Mouse (Mus musculus) C2C12 (cell line): ENCODE measurements around the gene Neurl4. TPM values are rescaled to one million over a fixed set of nuclear protein-coding genes. Genes with fewer than 3 reads are reported as not detected.

Experiments
- H3K27me3 ChIP-seq: one replicate; pipeline ENCODE4 v1.6.1; 2011; ENCODE audit not compliant: control insufficient read depth, insufficient read depth, insufficient read length
- H3K36me3 ChIP-seq: one replicate; pipeline ENCODE4 v1.6.1; 2011; ENCODE audit not compliant: control insufficient read depth, insufficient read depth
- H3K4me3 ChIP-seq: one replicate; pipeline ENCODE4 v1.5.1; 2011; ENCODE audit warnings: mild to moderate bottlenecking, control low read depth; ENCODE audit not compliant: poor library complexity, insufficient read depth, severe bottlenecking
- H3K79me2 ChIP-seq: one replicate; pipeline ENCODE4 v1.6.1; 2011; ENCODE audit not compliant: control insufficient read depth, insufficient read depth
- H3K79me3 ChIP-seq: one replicate; pipeline ENCODE4 v1.6.1; 2011; ENCODE audit warnings: low read depth, control low read depth
- H3ac ChIP-seq: one replicate; pipeline ENCODE3; 2011; ENCODE audit warnings: low read depth; ENCODE audit not compliant: control insufficient read depth, insufficient read length
- CEBPB ChIP-seq: IDR thresholded peaks from one replicate; pipeline ENCODE4 v1.6.1; 2011; ENCODE audit warnings: low read depth, mild to moderate bottlenecking, control low read depth, moderate library complexity
- CTCF ChIP-seq: IDR thresholded peaks from one replicate; pipeline ENCODE4 v1.5.1; 2011; ENCODE audit not compliant: control insufficient read depth, insufficient read depth, insufficient read length
- FOSL1 ChIP-seq: IDR thresholded peaks from one replicate; pipeline ENCODE4 v1.8.0; 2011; ENCODE audit warnings: mild to moderate bottlenecking, low read length; ENCODE audit not compliant: poor library complexity, insufficient read depth, severe bottlenecking
- MAX ChIP-seq: IDR thresholded peaks from one replicate; pipeline ENCODE4 v1.6.1; 2011; ENCODE audit warnings: mild to moderate bottlenecking, control low read depth
- MYOD1 ChIP-seq: IDR thresholded peaks from one replicate; pipeline ENCODE4 v1.6.1; 2011; ENCODE audit warnings: low read depth; ENCODE audit not compliant: control insufficient read depth, insufficient read length
- MYOG ChIP-seq: IDR thresholded peaks from one replicate; pipeline ENCODE4 v1.6.1; 2011; ENCODE audit not compliant: control insufficient read depth, insufficient read length; ENCODE audit errors: extremely low read depth
- USF1 ChIP-seq: IDR thresholded peaks from one replicate; pipeline ENCODE4 v1.6.1; 2011; ENCODE audit warnings: low read depth, mild to moderate bottlenecking, control low read depth, moderate library complexity
- polyA plus RNA-seq: library from polyadenylated mRNA; unstranded; fragments of >200 nt; fragmentation: generic; extraction: Trizol; gene quantifications from one replicate; pipeline ENCODE4 v1.2.1, GENCODE M21; 2012; ENCODE audit warnings: missing spikeins

The Neurl4 gene
- polyA plus RNA-seq, 1 experiment = 38.4 TPM

DNA sequence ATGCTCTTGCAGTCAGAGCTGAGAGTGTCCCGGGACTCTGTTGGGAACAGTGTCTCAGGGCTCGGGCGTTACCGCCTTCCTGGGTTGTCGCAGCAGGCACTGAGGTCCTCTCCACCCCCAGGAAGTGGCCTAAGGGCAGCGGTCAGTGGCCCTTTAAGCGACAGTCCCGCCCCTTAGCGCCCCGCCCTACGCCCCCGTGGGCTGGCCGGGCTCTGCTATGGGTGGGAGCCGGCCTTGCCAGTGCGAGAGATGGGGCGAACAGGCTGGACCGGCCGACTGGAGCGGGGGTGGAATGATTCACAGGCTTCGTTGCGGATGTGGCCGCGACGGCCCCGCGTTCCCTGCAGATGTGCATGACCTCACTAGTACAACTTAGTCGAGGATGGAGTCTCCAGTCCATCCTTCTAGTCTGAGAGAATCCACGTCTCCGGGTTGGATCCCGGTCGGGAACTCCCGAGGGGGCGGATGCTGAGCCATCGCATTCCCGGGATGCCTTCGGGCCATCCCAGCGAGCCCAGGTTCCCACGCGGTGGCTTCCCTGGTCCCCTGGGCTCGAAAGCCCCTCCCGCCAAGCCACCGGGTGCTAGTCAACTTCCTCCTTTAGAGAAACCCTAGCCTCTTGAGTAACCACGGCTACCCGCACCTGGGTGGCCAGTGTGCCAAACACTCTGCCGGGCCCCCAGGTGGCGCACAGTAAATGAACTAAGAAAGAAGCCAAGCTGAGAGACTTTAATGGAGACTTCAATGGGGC is 19.8 kb upstream of the Neurl4 start, which contains the start of gene Kctd11:
Kctd11 (minus strand) TSS at position 554 of the 751 bp plus-strand sequence.
- Histone ChIP-seq H3ac (peak within 1 kb of the TSS; percentile 80), H3K79me2 (peaks cover 36% of the 10 kb centered on the region), H3K4me3 (peak within 1 kb of the TSS; percentile 68), H3K27me3 (no peaks in the 10 kb centered on the region), H3K79me3 (peaks cover 28% of the 10 kb centered on the region), H3K36me3 (no peaks in the 10 kb centered on the region)
- TF ChIP-seq MAX (peak; percentile 59), FOSL1 (no peak), CTCF (no peak)

DNA sequence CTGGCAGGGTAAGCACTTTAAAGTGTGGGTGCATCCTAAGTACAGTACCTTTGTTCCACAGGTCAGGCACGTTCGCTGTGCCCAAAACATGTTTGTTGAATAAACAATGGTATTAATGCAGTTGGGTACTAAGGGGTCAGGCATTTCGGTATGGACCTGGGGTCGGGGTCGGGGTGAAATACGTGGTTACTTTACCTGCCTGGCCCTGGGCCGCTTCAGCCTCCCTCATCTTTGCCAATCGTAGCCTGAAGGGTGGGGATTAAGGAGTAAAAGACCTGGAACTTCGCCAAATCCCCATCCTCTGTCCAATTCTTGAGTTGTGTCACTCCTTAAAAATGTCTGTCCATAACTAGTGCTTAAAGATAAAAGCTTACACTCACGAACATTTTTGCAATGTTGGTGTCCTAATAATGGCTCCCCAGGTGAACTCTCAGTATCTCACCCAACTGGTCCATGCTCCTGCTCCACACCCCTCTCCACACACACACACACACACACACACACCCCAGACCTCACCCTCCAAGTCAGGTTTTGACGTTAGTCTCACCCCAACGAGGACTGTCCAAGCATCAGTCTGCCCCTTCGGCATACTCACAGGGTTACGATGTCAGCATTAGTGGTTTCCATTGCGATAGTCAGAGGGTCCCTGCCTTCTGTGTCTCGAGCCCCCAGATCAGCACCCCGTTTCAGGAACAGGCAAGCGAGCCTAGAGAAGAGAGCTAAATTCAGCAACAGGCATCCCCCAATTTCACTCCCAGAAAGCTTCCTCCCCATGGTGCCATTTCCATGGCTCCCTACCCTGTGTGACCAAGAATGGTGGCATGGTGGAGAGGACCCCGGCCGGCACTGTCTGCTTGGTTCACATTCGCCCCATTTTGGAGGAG is 18.8 kb upstream of the Neurl4 start:
- Histone ChIP-seq H3K79me3 (peaks cover 28% of the 10 kb centered on the region), H3K4me3 (peak overlapping the region; percentile 68), H3K36me3 (no peaks in the 10 kb centered on the region), H3K79me2 (peaks cover 36% of the 10 kb centered on the region), H3K27me3 (no peaks in the 10 kb centered on the region), H3ac (peak overlapping the region; percentile 60)
- TF ChIP-seq USF1 = no peak
- TF ChIP-seq MYOD1 = no peak
- no peak for TF ChIP-seq CTCF
- no peak for TF ChIP-seq MAX
- no peak for TF ChIP-seq MYOG
- TF ChIP-seq CEBPB = no peak
- TF ChIP-seq FOSL1 = no peak

DNA sequence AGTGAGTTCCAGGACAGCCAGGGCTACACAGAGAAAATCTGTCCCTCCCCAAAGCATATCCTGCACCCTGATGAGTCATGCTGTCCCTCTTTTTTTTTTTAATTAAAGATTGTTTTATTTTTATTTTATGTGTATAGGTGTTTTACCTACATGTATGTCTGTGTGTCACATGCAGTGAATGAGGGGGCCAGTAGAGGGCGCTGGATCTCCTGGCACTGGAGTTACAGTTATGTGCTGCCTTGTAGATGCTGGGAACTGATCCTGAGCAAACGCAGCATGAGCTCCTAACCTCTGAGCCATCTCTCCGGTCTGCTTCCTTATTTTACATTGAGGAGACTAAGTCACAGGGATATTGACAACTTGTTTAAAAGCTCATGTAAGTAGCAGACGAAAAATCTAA is 17.8 kb upstream of the Neurl4 start:
- Histone ChIP-seq H3K27me3 (no peaks in the 10 kb centered on the region), H3K4me3 (no peak overlapping the region), H3K79me2 (peaks cover 27% of the 10 kb centered on the region), H3K36me3 (no peaks in the 10 kb centered on the region), H3ac (no peak overlapping the region), H3K79me3 (peaks cover 24% of the 10 kb centered on the region)
- TF ChIP-seq CEBPB (no peak), USF1 (no peak), CTCF (no peak), MYOG (no peak), MAX (no peak), MYOD1 (no peak), FOSL1 (no peak)

DNA sequence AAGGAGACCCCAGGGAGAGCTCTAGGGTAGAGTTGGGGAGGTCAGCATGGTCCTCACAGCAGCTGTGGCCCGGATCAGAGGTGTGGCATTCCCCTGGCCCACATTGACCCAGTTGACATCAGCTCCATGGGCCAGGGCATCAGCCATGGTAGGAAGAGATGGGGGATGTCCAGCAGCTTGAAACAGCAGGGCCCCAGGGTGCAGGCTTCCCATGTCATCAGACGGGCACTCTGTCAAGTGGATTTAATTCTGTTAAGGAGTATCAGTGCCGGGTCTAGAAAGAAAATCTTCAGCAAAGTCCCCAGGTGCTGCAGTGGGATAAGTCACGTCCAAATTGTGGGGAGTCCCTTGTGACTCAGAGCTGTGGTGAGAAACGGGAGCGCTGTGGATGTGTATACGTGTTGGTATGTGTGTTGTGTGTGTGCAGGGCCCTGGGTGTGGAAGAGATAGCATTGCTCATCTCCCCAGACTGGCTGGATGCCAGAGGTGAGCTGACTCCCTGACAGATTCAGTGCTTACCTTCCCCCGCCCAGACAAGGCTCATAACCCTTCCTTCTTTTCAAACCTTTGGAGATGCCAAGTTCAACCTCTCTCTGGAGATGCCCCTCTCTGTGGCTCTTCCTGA is 17.2 kb upstream of the Neurl4 start:
- TF ChIP-seq CEBPB = no peak
- peak; percentile 32 for TF ChIP-seq FOSL1
- Histone ChIP-seq H3K79me2 (peaks cover 21% of the 10 kb centered on the region), H3K36me3 (no peaks in the 10 kb centered on the region), H3K27me3 (no peaks in the 10 kb centered on the region), H3K4me3 (no peak overlapping the region), H3K79me3 (peaks cover 18% of the 10 kb centered on the region), H3ac (no peak overlapping the region)

- H3K36me3 ChIP-seq = no peaks in the 10 kb centered on the region
- H3ac ChIP-seq = no peak overlapping the region
- peaks cover 12% of the 10 kb centered on the region for H3K79me3 ChIP-seq
- H3K79me2 ChIP-seq = peaks cover 15% of the 10 kb centered on the region
- H3K27me3 ChIP-seq = no peaks in the 10 kb centered on the region
- TF ChIP-seq MAX (no peak), CEBPB (no peak)
- H3K4me3 ChIP-seq = no peak overlapping the region
These were observed 16.6 kb upstream of the Neurl4 start for GRCm38 (mm10) chr11:69884240-69884639.

DNA sequence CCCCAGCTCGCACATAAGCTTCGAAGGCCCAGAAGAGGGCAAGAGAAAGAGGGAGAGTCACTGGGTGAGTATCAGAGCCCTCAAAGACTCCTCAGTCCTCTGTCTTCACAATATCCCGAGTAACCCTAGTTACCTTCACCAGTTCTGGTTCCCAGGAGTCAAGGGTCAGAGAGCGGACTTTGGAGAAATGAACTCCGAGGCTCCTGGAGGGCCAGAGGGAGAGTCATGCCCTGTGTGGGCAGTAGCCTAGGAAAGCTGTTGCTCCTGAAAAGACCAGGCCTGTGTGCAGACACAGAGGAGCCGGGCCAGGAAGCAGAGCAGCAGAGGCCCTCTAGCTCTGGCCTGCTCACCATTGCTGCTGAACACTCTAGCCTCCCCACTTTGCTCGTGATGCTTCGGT is 16.2 kb upstream of the Neurl4 start:
- H3K36me3 ChIP-seq = no peaks in the 10 kb centered on the region
- no peak overlapping the region for H3ac ChIP-seq
- H3K79me3 ChIP-seq = peaks cover 8% of the 10 kb centered on the region
- H3K4me3 ChIP-seq = no peak overlapping the region
- no peak for TF ChIP-seq USF1
- no peak for TF ChIP-seq CEBPB
- TF ChIP-seq FOSL1 = no peak
- TF ChIP-seq MAX = no peak
- no peak for TF ChIP-seq CTCF
- TF ChIP-seq MYOD1 = no peak
- no peak for TF ChIP-seq MYOG
- peaks cover 11% of the 10 kb centered on the region for H3K79me2 ChIP-seq
- no peaks in the 10 kb centered on the region for H3K27me3 ChIP-seq
